Mouse (Mus musculus) R1 (cell line): Measurements from ENCODE around the gene Mtrf1.
"Not testable (repeated sequence)": the region's sequence is repeated elsewhere in the genome, so short reads cannot be mapped to it uniquely, and the experiment has no call there.

Source experiments
- DNase-seq: peaks from one replicate; pipeline ENCODE4 v3.0.0-alpha.2; 2018; ENCODE audit warnings: low read depth, low spot score

Gene Mtrf1

DNA sequence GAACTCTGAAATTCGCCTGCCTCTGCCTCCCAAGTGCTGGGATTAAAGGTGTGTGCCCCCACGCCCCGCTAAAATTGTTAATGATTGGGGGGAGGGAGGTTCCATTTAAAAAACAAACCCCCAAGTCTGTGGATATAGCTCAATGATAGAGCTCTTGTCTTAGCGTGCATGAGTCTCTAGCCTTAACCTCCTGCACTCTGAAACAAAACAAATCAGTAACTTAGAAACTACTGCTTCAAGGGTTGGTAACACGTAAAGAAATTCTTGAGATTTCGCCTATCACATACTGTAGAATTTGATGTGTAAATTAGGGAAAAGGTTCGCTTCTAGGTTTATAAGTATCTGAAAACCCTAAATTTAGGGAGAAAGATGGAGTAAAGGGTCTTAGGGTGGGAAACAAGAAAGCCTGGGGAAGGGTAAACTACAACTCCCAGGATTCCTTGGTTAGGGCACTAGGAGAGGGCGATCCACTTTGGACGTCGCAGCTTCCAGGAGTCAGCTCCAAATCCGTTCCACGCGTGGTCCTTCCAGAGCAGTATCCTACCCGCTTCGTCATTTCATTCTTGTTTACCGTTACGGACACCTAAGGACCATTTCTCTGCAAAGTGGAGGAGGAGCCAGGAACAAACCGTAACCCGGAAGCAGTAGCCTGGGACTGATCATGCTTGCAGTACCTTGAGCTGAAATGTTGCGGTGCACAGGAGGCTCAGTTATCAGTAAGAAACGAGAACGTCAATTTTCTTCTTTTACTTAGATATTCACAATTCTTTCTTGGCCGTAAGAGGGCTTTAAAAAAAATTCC is at the start of gene Mtrf1:
Gene Mtrf1, plus strand, starts transcription at position 452 of the 802 bp plus-strand sequence.
- DNase-seq = peak; percentile 81

DNA sequence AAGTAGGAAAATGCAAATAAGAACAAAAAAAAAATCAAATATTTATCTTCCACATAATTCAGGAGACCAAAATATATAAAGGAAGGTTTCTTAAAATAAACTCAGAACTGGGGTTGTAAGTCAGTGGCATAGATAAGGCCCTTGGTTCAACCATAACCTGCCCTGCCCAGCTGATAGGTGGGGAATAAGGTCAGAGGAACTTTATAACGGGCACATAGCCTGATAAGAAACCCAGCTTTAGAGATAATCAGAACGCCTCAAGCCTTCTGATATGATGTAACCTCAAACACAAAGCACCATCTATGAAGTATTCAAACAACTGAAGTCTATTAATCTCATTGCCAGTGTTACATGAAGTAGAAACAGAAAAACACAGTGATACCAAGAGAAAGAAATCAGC is 39.5 kb upstream of the Mtrf1 start:
- no peak for DNase-seq

DNA sequence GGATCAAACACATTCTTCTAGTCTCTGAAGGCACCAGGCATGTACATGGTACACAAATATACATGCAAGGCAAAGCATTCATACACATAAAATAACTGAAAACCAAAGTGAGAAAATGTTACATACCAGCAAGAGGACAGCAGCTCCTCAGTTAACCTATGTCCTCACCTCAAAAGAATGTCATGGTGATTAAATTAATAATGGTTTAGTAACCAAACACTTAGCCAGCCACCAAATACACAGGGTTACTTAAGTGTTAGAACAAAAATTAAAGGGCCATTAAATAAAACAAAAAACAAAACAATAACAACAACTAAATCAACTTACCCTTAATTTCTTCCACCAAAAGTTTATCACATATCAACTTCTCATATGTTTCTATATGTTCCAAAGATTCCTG is 20.5 kb upstream of the Mtrf1 start:
- DNase-seq = no peak

DNA sequence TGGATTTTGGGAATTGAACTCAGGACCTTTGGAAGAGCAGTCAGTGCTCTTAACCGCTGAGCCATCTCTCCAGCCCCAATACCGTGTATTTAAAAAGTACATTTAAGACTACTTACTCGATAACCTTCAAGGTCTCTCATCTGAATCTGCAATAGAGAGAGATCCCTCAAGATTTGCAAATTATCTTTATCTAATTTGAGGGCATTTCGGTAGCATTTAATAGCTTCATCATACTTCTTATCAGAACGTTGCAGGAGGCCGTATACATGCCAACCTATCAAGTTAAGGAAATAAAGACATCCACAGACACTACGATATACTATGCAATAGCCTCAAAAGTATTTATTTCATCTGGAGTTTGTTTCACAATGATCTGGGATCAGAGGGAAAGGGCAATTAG is 14.5 kb upstream of the Mtrf1 start:
- DNase-seq = no peak

DNA sequence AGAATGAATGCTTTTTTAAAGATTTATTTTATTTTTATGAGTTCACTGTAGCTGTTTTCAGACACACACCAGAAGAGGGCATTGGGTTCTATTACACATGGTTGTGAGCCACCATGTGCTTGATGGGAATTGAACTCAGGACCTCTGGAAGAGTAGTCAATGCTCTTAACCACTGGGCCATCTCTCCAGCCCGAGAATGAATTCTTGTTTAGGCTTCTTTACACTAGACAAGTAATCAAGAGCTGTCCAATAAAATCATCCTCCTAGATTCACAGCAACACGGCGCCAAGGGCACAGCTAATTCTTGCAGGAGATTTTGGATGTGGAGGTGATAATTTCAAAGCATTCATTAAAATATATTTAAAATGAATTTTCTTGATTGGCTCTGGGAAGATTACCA is 9.3 kb upstream of the Mtrf1 start:
- no peak for DNase-seq

DNA sequence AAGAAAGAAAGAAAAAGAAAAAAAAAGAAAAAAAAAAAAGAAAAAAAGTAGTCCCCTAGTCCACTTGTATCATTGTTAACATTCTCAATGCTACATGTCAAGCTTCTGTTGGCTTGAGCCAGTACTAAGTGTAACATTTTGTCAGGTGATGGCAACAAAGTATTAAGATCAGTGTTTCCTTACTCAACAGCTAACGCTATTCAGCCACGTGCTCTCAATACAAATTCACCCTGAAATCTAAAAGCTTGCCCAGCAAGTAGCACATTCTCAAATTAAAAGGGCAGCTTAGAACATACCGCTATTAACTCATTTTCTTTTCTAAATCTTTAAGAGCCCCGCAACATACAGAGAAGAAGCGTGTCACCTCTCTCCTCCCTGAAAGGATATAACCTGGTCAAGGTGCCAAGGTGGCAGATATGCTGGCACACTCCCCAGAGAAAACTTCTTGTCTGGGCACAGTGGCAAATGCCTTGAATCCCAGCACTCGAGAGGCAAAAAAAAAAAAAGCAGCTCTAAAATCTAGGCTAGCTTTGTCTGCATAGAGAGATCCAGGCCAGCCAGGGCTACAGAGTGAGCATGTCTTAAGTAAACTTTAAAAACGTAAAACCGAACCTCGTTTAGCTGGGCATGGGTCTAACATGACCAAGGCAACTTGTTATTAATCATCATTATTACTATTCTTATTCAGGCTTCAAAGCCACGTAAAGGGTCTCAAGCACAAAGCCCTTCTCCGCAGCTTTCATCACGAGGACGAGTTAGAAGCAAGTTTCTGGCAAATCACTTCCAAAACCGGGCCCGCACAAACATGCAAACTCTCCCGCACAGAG is 7.9 kb upstream of the Mtrf1 start:
- DNase-seq = no peak

DNA sequence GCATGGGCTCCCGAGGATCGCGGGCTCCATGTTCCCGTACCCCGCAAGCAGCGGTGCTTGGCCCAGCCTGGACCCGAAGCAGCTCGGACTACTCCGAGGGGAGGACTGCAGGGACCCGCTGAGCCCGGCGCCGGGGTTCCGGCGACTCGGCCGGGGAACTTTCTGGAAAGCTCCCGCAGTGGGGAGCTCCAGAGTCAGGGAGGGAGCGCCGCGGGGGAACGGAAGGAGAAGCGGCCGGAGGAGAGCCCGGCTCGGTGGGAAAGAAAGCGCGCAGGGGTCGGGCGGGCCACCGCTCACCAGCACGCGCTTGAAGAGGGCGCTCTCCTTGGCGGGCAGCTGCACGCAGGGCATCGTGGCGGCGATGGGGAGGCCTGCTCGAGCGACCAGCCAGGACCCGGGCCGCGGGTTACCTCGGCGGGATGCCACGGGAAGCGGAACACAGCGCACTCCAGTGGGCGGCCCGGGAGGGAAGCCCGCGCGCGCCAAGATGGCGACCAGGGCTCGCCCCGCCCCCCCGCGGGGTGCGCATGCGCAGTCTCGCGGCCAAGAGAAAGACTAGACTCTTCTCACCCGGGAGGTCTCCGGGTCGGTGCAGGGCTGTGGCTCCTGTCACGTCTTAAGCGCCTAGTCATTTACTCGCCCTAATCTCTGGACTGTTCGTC is 7.2 kb upstream of the Mtrf1 start, which contains the start of gene Naa16:
Gene Naa16, minus strand, starts transcription at position 514 of the 662 bp plus-strand sequence.
- DNase-seq = peak; percentile 93

DNA sequence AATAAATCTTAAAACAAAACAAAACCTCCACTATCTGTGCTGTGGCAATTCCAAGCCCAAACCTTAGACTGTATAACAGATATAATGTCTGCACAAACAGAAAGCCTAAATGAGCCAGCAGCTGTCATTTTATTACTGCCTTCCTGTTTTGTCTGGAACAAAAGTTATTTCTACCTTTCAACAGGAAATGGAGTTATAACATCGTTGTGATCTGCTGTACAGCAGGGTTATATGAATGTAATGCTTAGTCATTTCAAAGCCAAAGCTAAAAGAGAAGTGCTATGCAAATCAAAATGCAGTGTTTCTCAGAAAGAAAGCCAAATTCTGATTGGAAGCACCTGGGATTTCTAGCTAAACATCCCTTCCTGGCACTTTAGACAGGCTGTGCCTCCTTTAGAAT is 4.3 kb upstream of the Mtrf1 start:
- no peak for DNase-seq

DNA sequence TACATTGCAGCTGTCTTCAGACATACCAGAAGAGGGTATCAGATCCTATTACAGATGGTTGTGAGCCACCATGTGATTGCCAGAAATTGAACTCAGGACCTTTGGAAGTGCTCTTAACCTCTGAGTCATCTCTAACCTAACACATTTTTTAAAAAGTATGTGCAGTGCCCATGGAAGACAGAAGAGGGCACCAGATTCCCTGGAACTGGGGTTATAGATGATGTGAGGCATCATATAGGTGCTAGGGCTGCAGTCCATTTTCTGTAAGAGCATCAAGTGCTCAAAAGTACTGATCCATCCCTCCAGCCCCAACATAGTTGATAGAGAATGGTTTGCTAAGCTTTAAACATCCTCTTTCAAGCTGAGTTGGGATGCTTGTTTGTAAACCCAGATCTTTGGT is 3.0 kb upstream of the Mtrf1 start:
- peak; percentile 69 for DNase-seq

DNA sequence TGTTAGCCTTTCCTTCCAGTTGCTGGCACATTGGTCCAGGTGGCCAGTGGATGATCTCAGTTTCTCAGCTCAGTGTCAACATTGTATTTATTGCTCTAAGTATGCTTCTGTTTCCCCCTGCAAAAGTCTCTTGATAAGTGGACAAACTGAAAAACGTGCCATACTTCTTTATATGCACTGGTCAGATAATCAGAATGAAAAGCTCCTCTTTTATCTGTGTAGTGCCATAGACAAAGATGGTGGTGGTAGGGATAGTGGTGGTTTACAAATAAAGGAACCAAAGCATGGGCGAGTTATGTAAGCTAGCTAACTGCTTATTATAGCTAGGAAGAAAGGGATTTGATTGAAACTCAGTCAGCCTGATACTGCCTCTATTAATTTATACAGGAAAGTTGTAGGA is 10.1 kb downstream of the Mtrf1 start:
- DNase-seq = no peak

DNA sequence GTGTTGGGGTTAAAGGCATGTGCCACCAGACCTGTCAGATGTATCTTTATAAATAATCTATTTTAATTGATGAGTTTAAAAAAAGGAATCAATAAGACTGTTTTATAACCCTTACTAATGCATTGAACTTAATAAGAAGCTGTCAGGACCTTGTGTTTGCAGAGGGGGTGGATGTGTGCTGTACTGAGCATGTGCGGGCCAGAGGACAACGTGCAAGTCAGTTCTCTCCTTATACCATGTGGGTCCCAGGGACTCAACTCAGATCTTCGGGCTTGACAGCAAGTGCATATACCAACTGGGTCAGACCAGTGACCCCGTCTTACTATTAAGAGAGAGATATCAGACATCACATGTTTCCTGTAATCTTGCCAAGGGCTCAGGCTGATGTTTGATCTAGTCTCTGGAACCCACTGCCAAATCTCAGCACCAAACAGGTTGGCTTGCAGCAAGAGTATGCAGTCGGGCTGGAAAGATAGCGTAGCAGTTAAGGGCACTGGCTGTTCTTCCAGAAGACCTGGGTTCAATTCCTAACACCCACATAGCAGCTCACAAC is 11.8 kb downstream of the Mtrf1 start:
- DNase-seq = no peak

DNA sequence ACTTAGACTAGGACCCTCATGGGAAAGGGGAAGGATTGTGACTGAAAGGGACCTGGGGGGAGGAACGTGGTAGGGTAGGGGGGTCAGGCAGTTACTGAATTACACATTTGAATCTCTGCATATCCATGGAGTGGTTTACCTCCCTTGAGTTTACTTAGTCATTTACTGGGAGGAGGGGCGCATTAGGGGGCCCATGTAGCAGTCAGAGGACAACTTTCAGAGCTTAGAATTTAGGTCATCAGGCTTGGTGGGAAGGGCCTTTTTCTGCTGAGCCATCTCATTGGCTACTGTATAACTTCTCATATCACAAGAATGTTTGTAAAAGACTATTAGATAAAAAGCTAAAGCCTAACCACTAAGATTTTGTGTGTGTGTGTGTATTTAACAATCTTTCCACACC is 13.1 kb downstream of the Mtrf1 start:
- no peak for DNase-seq

DNA sequence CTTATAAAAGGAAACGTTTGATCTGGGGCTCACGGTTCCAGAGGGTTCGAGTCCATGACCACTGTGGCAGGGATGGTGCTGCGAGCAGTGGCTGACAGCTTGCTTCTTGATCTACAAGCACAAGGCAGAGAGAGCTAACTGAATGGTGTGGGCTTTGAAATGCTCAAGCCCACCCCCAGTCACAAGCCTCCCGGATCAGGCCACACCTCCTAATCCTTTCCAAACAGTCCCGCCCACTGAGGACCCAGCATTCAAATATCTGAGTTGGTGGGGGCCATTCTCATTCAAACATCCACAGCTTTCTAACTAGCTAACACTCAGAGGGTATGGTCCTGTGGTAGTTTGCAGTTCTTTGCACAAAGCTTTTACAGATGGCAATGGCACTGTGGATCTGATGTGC is 15.5 kb downstream of the Mtrf1 start:
- DNase-seq = peak; percentile 51

DNA sequence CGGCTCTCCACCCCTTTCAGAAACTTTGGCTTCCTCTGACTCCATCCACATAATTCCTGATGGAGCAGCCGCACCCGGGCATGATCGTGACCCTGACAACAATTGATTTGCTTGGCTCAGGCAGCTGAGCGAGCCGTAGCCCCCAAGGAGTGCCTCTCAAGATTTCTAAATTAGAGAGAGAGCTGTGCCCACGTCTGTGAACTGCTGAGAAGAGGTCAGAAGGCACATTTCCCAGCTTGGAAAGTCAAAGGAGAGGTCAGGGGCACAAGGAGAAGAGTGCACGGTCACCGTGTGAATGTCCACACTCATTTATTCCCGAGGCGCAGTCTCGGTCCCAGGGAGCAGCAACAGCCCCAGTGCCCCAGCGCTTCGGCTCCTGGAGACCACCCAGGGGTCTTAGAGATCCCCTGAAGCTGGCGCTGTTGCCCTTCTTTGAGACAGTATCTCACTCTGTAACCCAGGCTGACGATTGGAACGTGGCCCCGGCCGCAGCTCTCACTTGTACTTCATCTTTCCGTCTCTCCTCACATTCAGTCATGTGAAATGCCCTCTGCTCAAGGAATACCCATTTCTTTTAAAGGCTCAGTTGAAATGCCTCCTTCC is 22.6 kb downstream of the Mtrf1 start:
- DNase-seq = no peak

DNA sequence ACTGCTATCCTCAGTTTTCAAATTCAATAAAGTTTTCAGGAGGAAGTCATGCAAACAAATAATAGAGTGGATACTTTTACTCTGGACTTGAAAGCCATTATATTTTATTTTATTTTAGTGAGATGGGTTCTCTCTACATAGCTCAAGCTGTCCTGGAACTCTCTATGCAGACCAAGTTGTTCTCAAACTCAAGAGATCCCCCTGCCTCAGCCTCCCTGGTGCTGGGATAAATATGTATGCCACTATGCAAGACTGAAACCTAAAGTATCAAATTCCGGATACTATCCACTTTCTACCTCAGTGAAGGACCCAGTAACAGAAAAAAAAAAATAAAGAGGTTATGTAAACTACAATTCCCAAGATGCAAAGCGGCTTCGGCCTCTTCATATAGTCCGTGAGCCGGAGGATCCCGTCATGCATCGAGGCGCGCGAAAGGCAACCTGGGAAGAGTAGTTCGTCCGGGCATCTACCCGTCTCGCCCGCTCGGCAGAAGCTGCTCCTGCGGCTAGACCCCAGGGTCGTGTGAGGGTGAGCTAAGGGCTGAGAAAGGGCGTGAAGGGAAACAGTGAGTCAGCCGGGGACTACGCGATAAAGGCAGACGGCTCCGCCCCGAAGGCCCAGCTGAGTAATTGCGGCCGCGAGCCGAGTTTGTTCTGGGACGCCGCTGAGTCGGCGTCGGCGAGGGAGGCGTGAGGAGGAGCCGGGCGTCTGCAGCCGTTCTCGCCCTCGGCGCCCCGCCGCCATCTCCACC is 28.6 kb downstream of the Mtrf1 start, which contains the start of gene Kbtbd7:
Gene Kbtbd7, plus strand, starts transcription at position 533 of the 751 bp plus-strand sequence.
- peak; percentile 98 for DNase-seq

DNA sequence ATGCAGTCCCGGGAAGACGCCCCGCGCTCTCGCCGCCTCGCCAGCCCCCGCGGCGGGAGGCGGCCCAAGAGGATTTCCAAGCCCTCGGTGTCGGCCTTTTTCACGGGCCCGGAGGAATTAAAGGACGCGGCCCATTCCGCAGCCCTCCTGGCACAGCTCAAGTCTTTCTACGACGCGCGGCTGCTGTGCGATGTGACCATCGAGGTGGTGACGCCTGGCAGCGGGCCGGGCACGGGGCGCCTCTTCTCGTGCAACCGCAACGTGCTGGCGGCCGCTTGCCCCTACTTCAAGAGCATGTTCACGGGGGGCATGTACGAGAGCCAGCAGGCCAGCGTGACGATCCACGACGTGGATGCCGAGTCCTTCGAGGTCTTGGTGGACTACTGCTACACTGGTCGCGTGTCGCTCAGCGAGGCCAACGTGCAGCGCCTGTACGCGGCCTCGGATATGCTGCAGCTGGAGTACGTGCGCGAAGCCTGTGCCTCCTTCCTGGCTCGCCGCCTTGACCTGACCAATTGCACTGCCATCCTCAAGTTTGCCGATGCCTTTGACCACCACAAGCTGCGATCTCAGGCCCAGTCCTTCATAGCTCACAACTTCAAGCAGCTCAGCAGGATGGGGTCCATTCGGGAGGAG is 29.3 kb downstream of the Mtrf1 start:
- not testable (repeated sequence) for DNase-seq

DNA sequence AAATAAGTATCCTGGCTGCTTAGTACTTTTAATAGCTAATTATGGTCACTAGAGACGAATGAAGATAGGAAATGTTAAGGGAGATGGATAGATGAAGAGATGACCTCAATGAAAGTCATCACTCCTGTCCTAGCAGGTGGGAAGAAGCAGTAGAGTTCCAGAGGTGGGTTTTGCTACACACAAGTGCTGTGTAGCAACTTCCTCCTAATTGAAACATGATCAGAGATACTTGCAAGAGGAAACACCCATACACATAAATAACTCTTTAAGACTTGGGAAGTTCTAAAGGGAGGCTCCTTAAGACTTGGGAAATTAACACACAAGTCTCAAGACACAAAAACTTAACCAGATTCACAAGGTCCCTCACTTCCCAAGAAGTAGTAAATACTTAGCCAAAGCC is 36.5 kb downstream of the Mtrf1 start:
- DNase-seq = no peak

DNA sequence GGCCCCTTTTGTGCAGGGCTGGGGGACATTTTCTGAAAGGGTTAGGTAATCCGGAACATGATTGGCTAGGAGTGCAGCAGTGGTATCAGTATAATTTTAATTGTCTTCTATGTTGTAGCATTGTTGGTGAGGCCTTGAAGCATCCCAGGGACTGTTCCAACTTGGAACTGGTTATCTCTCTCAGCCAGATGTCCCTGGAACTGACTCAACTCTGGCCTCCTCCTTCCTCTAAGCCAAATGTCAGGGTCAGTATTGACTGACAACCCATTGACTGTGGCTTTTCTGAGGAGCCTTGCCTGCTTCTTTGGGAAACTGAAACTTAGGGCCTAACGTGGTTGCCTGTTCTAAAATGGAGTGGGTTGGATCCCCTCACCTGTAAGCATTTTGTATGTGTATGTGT is 43.1 kb downstream of the Mtrf1 start:
- DNase-seq = no peak

DNA sequence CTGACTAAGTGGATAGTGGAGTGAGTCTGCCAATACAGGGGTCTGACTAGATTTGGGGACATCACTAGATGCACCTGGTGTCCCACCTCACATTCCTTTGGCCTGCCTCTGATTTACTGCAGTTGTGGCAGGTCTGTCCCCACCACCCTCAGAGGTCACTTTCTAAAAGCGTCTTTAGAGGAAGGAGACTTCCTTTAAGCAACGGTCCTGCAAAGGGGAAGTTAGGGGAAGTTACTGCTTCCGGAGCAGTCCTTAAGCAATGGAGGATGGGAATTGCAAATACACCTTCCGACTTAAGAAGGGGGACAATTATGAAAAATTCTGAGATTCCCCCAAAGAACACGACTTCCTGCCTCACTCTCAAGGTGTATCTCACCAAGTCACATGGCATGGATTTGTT is 43.9 kb downstream of the Mtrf1 start:
- no peak for DNase-seq

DNA sequence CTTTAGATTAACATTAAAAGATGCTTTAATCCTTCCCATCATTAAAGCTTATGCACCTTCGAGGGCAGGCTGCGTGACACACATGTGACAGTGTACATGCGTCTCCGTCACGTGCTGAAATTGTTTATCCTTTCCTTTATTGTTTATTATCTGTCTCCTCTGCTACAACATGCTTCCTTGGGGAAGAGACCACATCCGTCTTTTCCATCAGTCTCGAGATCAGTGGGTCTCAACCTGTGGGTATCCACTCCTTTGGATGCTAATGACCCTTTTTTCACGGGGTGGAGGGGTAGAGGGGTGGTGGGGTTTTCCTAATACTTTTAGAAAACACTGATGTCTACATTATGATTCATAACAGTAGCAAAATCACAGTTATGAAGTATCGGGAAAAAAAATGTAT is 47.0 kb downstream of the Mtrf1 start:
- no peak for DNase-seq
